Mouse (Mus musculus): ENCODE measurements at regions not wholly inside any gene's neighbourhood (a gene's known extent, or its start where the extent isn't known, plus 50 kb on each side); places are given as distances from the start of the nearest gene placed in this dataset.

GRCm38 (mm10) chr2:33941316-33941715 lies 53.6 kb upstream of the Mvb12b start:
- no peak for DNase-seq (ENCODE audit: low spot score in 2 of 2)

DNA sequence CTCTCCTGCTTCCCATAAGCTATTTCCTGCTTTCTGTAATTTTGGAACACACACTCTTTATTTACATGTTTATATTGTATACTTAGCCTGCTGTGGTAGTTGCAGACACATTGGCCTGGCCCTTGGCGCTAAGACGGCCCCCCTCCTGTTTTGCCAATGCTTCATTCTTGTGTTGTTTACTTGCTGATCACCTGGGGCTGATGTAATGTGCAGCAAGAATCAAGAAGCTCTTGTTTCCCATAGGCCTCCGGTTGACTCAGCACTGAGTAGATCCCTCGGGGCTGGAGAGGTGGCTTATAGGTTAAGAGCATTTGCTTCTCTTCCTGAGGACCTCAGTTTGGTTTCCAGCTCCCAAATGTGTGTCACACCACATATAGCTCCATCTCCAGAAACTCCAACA lies 52.1 kb upstream of the Mvb12b start:
- no peak for DNase-seq (ENCODE audit: low spot score in 2 of 2)

Measured in right cerebral cortex, postnatal 36 days (tissue).